Mouse (Mus musculus): Measurements from ENCODE around the gene Hdgf. TPM values are rescaled to one million over a fixed set of nuclear protein-coding genes. Genes with fewer than 3 reads are reported as not detected.
"Not testable (repeated sequence)": the region's sequence is repeated elsewhere in the genome, so short reads cannot be mapped to it uniquely, and the experiment has no call there.

Hdgf gene
- polyA plus RNA-seq, 1 experiment from 2014 or later: 147 TPM

GRCm38 (mm10) chr3:87893367-87893905, 12.7 kb upstream of the Hdgf start:
- H3K9me3 ChIP-seq (replicated peaks): no peaks in the 10 kb centered on the region
- no peak overlapping the region for H3K4me2 ChIP-seq
- H3K27ac ChIP-seq: no peak overlapping the region
- H3K4me1 ChIP-seq: no peaks in the 10 kb centered on the region
- H3K27me3 ChIP-seq: no peaks in the 10 kb centered on the region
- no peak overlapping the region for H3K9ac ChIP-seq
- WGBS: 68% methylated on average over 3 of the region's 3 CpGs
- H3K36me3 ChIP-seq (ENCODE audit: poor library complexity, severe bottlenecking): no peaks in the 10 kb centered on the region
- no peak overlapping the region for H3K4me3 ChIP-seq
- ATAC-seq: no peak

DNA sequence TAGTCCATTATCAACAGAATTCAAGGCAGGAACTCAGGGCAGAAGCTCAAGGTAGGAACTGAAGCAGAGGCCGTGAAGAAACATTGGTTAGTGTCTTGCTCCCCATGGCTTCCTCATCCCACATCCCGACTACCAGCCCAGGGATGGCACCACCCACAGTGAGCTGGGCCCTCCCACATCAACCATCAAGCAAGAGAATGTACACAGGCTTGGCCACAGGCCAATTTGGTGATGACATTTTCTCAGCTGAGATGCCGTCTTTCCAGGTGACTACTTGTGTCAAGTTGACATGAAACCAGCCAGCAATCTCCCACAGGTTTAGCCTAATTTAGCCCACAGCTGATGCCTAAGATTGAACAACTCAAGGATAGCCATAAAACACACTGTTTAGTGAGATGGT, 6.9 kb upstream of the Hdgf start:
- H3K27me3 ChIP-seq: no peaks in the 10 kb centered on the region
- H3K4me2 ChIP-seq: no peak overlapping the region
- H3K4me3 ChIP-seq: no peak overlapping the region
- no peak overlapping the region for H3K27ac ChIP-seq
- 64% methylated on average over 3 of the region's 3 CpGs for whole genome bisulfite sequencing
- no peaks in the 10 kb centered on the region for H3K4me1 ChIP-seq
- no peaks in the 10 kb centered on the region for H3K9me3 ChIP-seq (replicated peaks)
- no peak for ATAC-seq
- no peak overlapping the region for H3K9ac ChIP-seq
- H3K36me3 ChIP-seq (ENCODE audit: poor library complexity, severe bottlenecking): no peaks in the 10 kb centered on the region

- Histone ChIP-seq H3K9ac (no peak overlapping the region), H3K4me1 (no peaks in the 10 kb centered on the region), H3K4me3 (no peak overlapping the region), H3K27ac (no peak overlapping the region), H3K4me2 (no peak overlapping the region), H3K9me3 (replicated peaks) (no peaks in the 10 kb centered on the region), H3K27me3 (no peaks in the 10 kb centered on the region), H3K36me3 (ENCODE audit: poor library complexity, severe bottlenecking) (no peaks in the 10 kb centered on the region)
- no peak for ATAC-seq
- WGBS: 79% methylated on average over 3 of the region's 3 CpGs
Observed at GRCm38 (mm10) chr3:87899776-87900175, 6.3 kb upstream of the Hdgf start.

DNA sequence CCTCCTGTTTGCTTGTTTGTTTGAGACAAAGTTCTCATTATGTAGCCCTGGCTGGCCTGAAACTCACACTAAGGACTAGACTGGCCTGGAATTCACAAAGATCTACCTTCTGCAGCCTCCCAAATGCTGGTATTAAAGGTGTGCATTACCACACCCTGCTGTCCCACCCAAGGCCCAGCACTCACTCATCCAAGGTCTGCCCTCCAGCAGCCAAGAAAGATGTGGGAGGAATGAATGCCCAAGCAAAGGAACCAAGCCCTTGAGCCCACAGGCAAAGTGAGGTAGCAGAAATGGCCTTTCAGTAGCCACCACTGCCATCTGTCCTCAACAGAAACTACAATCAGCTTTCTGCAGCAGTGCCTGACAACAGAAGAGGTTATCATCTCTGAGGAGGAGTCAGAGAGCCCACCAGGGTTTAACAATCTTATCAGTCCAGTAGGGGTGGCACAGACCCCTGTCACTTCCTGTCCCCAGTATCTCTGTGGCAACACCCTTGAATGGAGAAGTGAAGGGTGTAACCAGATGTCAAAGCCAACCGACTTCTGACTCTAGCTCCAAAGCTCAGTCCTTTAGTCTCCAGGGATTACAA, 5.0 kb upstream of the Hdgf start:
- no peak overlapping the region for H3K4me3 ChIP-seq
- no peak overlapping the region for H3K9ac ChIP-seq
- no peaks in the 10 kb centered on the region for H3K27me3 ChIP-seq
- ATAC-seq: no peak
- 76% methylated on average over 1 of the region's 1 CpGs for WGBS
- H3K27ac ChIP-seq: no peak overlapping the region
- no peak overlapping the region for H3K4me2 ChIP-seq
- no peaks in the 10 kb centered on the region for H3K9me3 ChIP-seq (replicated peaks)
- H3K4me1 ChIP-seq: no peaks in the 10 kb centered on the region
- H3K36me3 ChIP-seq (ENCODE audit: poor library complexity, severe bottlenecking): no peaks in the 10 kb centered on the region

DNA sequence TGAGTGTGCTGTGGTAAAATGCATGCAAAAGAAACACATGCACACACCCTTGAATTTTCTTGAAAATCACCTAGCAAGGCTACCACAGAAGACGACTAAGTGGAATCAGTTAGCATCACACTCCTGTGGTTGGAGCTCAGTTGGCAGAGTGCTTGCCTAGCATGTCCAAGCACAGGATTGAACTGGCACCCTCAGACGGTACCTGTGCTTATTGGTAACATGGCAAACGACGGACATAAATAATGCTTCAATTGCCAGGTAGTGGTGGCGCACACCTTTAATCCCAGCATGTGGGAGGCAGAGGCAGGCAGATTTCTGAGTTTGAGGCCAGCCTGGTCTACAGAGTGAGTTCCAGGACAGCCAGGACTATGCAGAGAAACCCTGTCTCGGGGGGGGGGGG, 4.2 kb upstream of the Hdgf start:
- not testable (repeated sequence) for H3K27ac ChIP-seq; H3K9me3 ChIP-seq (replicated peaks); H3K4me2 ChIP-seq; H3K9ac ChIP-seq; H3K4me1 ChIP-seq; H3K4me3 ChIP-seq; H3K27me3 ChIP-seq; ATAC-seq; H3K36me3 ChIP-seq (ENCODE audit: poor library complexity, severe bottlenecking)
- WGBS: 81% methylated on average over 6 of the region's 6 CpGs

- Histone ChIP-seq H3K4me3 (no peak overlapping the region), H3K36me3 (ENCODE audit: poor library complexity, severe bottlenecking) (no peaks in the 10 kb centered on the region), H3K9ac (no peak overlapping the region), H3K27me3 (no peaks in the 10 kb centered on the region), H3K4me1 (peaks cover 19% of the 10 kb centered on the region), H3K9me3 (replicated peaks) (no peaks in the 10 kb centered on the region), H3K27ac (no peak overlapping the region), H3K4me2 (no peak overlapping the region)
- WGBS: 51% methylated on average over 5 of the region's 5 CpGs
- ATAC-seq: no peak
Observed at GRCm38 (mm10) chr3:87903821-87904220, 2.3 kb upstream of the Hdgf start.

GRCm38 (mm10) chr3:87906601-87906980, 470 bp downstream of the Hdgf start:
- H3K36me3 ChIP-seq (ENCODE audit: poor library complexity, severe bottlenecking): no peaks in the 10 kb centered on the region
- H3K4me1 ChIP-seq: peaks cover 45% of the 10 kb centered on the region

DNA sequence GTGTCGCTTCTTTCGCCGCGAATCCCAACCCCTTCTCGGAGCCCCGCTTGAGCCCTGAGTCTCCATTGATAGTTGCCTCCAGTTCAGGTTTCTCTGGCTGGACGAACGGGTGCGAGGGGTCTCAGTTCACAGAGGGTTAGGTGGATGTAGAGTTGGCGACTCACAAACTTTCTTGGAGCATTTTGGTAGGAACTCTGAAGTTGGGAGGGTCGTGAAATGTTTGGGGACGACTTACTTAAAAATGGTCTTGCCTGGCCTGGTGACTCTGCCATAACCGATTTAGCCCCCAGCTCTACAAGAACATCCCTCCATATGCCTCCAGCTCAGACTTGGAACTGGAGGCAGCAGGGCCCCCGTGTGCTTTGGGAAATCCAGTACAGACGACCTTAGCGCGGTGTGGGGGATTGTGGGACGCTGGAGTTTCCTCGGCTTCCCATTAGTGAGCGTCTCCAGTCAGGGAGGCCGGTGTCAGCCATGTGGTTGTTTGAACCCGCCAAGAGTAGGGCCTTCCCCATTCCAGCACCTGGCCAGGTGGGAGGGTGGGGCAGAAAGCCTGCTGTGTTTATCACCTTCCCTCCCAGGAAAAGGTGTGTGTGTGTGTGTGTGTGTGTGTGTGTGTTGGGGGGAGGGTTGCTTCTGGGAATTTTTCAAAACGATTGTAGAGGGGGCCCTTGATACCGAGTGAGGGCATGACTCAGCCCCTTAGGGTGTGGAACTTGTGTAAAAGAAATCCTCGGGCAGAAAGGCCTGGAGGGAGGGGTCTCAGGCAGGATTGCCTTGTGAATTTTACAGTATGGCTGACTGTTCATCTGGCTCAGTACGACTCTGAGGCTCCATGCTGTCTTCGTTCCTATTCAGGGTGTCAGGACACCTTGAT, 1.1 kb downstream of the Hdgf start:
- no peaks in the 10 kb centered on the region for H3K27me3 ChIP-seq
- peaks cover 51% of the 10 kb centered on the region for H3K4me1 ChIP-seq
- peak overlapping the region; percentile 97 for H3K4me2 ChIP-seq
- no peaks in the 10 kb centered on the region for H3K9me3 ChIP-seq (replicated peaks)
- peak overlapping the region; percentile 98 for H3K9ac ChIP-seq
- no peaks in the 10 kb centered on the region for H3K36me3 ChIP-seq (ENCODE audit: poor library complexity, severe bottlenecking)
- under 1% methylated on average over 27 of the region's 27 CpGs for WGBS
- no peak for ATAC-seq
- H3K27ac ChIP-seq: peak overlapping the region; percentile 97
- peak overlapping the region; percentile 97 for H3K4me3 ChIP-seq

More at GRCm38 (mm10) chr3:87906601-87906980, 470 bp downstream of the Hdgf start:
- Histone ChIP-seq H3K27me3 (no peaks in the 10 kb centered on the region), H3K9ac (peak overlapping the region; percentile 98), H3K9me3 (replicated peaks) (no peaks in the 10 kb centered on the region), H3K4me3 (peak overlapping the region; percentile 97), H3K4me2 (peak overlapping the region; percentile 97), H3K27ac (peak overlapping the region; percentile 97)
- peak; percentile 42; the same call in 1 of the 2 replicates for ATAC-seq
- WGBS: under 1% methylated on average over 40 of the region's 47 CpGs

GRCm38 (mm10) chr3:87907906-87908305, 1.8 kb downstream of the Hdgf start:
- no peak for ATAC-seq
- peaks cover under 1% of the 10 kb centered on the region; the same call in 1 of the 2 replicates for H3K36me3 ChIP-seq (ENCODE audit: poor library complexity, severe bottlenecking)
- H3K9me3 ChIP-seq (replicated peaks): no peaks in the 10 kb centered on the region
- peak overlapping the region; percentile 98 for H3K9ac ChIP-seq
- peaks cover 51% of the 10 kb centered on the region for H3K4me1 ChIP-seq
- H3K27ac ChIP-seq: 0 out of 2 replicates have a peak overlapping the region, but pooled peaks have one; percentile 97
- 7% methylated on average over 1 of the region's 1 CpGs for WGBS
- peak overlapping the region; percentile 97 for H3K4me2 ChIP-seq
- H3K27me3 ChIP-seq: no peaks in the 10 kb centered on the region
- peak overlapping the region; percentile 97 for H3K4me3 ChIP-seq

DNA sequence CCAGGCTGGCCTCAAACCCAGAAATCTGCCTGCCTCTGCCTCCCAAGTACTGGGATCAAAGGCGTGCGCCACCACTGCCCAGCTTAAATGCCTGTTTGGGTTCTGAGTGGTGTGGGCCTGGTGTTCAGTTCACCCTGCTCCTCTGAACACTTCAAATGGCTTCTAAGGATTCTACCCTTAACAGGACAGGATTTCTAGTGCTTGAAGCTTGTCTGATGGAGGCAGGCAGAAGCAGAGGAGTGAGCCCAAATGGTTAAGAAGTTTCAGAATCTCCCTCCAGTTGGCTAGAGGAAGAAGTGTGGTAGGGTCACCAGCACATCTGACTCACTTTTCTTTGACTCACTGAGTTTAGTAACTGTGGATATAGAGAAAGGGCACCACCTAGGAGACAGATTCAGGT, 3.3 kb downstream of the Hdgf start:
- H3K27ac ChIP-seq: peak overlapping the region; percentile 76; the same call in 1 of the 2 replicates
- H3K4me2 ChIP-seq: peak overlapping the region; percentile 97
- peaks cover 15% of the 10 kb centered on the region for H3K36me3 ChIP-seq (ENCODE audit: poor library complexity, severe bottlenecking)
- no peak for ATAC-seq
- H3K4me1 ChIP-seq: peaks cover 51% of the 10 kb centered on the region
- 94% methylated on average over 2 of the region's 2 CpGs for WGBS
- peak overlapping the region; percentile 51; the same call in 1 of the 2 replicates for H3K9ac ChIP-seq
- no peaks in the 10 kb centered on the region for H3K27me3 ChIP-seq
- H3K4me3 ChIP-seq: 0 out of 2 replicates have a peak overlapping the region, but pooled peaks have one; percentile 39
- no peaks in the 10 kb centered on the region for H3K9me3 ChIP-seq (replicated peaks)

- Histone ChIP-seq H3K4me2 (peak overlapping the region; percentile 97), H3K4me3 (peak overlapping the region; percentile 39), H3K4me1 (peaks cover 51% of the 10 kb centered on the region), H3K27me3 (no peaks in the 10 kb centered on the region), H3K9me3 (replicated peaks) (no peaks in the 10 kb centered on the region), H3K27ac (peak overlapping the region; percentile 76; the same call in 1 of the 2 replicates), H3K36me3 (ENCODE audit: poor library complexity, severe bottlenecking) (peaks cover 20% of the 10 kb centered on the region), H3K9ac (peak overlapping the region; percentile 51)
- no peak for ATAC-seq
- 5% methylated on average over 4 of the region's 4 CpGs for WGBS
Observed at GRCm38 (mm10) chr3:87909874-87910273, 3.8 kb downstream of the Hdgf start.

DNA sequence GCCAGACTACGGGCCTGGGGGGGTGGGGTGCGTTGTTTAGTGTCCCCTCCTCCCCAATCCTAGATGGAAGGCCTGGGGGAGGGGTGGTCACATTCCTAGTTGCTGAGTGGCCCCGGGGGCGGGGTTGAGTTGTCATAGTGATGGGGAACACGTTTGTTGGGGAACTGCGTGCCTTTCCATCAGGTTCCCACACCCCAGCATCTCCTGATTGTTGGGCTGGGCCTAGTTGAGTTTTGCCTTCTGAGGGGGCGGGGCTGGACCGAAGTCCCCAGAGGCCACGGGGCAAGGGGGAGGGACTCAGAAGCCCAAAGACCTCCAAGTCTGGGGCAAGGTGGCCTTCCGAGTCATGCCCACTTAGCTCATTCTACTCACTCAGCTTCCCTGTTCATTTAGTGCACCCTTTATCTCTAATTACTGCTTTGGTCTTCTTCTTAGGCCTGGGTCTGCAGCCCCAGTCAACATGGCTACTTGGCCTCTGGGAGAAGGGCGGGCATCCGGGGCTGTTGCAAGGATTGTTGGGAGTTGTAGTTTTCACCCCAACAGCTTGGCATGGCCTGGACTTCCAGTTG, 4.5 kb downstream of the Hdgf start:
- Histone ChIP-seq H3K4me3 (peak overlapping the region; percentile 39), H3K36me3 (ENCODE audit: poor library complexity, severe bottlenecking) (peaks cover 28% of the 10 kb centered on the region), H3K9ac (peak overlapping the region; percentile 51), H3K27ac (peak overlapping the region; percentile 76), H3K4me1 (peaks cover 51% of the 10 kb centered on the region), H3K9me3 (replicated peaks) (no peaks in the 10 kb centered on the region), H3K27me3 (no peaks in the 10 kb centered on the region), H3K4me2 (peak overlapping the region; percentile 97)
- no peak for ATAC-seq
- 4% methylated on average over 12 of the region's 12 CpGs for WGBS
